Mouse (Mus musculus) brain, embryonic 14.5 days (tissue): ENCODE data around the gene Tle1.

Experiments used
- CTCF ChIP-seq: fragments of 200-500 bp; IDR thresholded peaks from 2 replicates; pipeline ENCODE4 v1.5.1; 2012; ENCODE audit warnings: inconsistent platforms, mild to moderate bottlenecking, moderate library complexity, borderline replicate concordance; ENCODE audit not compliant: insufficient read depth, insufficient read length; ENCODE audit errors: extremely low read depth
- POLR2A ChIP-seq: fragments of 200-500 bp; IDR thresholded peaks from 2 replicates; pipeline ENCODE4 v1.6.1; 2012; ENCODE audit warnings: mild to moderate bottlenecking, inconsistent platforms, borderline replicate concordance; ENCODE audit not compliant: poor library complexity, insufficient read depth, insufficient read length, severe bottlenecking; ENCODE audit errors: extremely low read depth

GRCm38 (mm10) chr4:72140706-72141105 lies 60.0 kb downstream of the Tle1 start:
- TF ChIP-seq POLR2A (no peak), CTCF (no peak)
